Mouse (Mus musculus): ENCODE measurements at regions not wholly inside any gene's neighbourhood (a gene's known extent, or its start where the extent isn't known, plus 50 kb on each side); places are given as distances from the start of the nearest gene placed in this dataset.

DNA sequence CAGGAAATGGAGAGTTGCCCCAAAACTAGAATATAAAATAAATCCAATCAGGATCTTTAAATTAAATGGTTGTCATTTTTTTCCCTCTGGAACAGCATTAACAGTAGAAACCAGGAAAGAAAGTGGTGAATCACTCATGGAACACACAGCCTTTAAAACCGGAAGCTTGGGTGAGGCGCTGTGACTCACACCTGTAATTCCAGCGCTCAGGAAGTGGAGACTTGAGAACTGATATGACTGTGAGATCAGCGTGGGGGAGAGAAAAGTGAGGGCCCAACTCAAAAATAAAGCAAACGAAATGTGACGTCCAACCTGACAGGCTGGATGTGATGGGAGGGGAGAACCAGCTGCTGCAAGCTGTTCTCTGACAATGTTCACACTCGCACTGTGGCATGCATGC, 86.9 kb upstream of the Jarid2 start:
- Histone ChIP-seq H3K27ac (ENCODE audit: control insufficient read depth, insufficient read depth, low read depth, low read length, poor library complexity) (no peak overlapping the region), H3K4me3 (replicated peaks; ENCODE audit: control insufficient read depth, low read depth, low read length) (no peak overlapping the region), H3K4me1 (ENCODE audit: control insufficient read depth, insufficient read depth, low read length) (peaks cover 1% of the 10 kb centered on the region; the same call in 1 of the 2 replicates)
- WGBS, result 83% methylated on average over 7 of the region's 7 CpGs
- no peak for TF ChIP-seq CTCF (IDR thresholded peaks at IDR 0.05; ENCODE audit: control insufficient read depth, insufficient read depth, low read length)

DNA sequence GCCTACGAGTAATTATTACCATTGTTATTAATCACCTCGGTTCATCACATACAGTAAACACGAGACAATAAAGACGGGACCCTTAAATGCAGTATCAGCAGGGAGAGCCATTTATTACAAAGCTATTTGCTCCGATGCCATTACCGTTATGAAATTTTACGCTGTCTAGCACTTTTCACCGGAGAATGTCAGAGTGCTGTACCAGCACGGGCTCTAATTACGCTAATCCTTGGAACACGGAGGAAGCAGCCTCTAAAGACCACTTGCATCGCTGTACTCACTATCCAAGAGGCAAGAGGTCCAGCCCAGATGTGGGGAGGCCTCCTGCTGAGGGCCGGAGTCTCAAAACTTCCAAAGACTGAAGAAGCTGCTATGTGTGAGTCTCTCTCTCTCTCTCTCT, 79.2 kb upstream of the Jarid2 start:
- no peak overlapping the region for H3K4me3 ChIP-seq (replicated peaks; ENCODE audit: control insufficient read depth, low read depth, low read length)
- WGBS, result 81% methylated on average over 13 of the region's 13 CpGs
- TF ChIP-seq CTCF (IDR thresholded peaks at IDR 0.05; ENCODE audit: control insufficient read depth, insufficient read depth, low read length) (no peak), POLR2A (IDR thresholded peaks at IDR 0.05; ENCODE audit: borderline replicate concordance, control insufficient read depth, low read depth, low read length) (no peak)
- H3K27ac ChIP-seq (ENCODE audit: control insufficient read depth, insufficient read depth, low read depth, low read length, poor library complexity), result no peak overlapping the region
- no peaks in the 10 kb centered on the region; the same call in 1 of the 2 replicates for H3K4me1 ChIP-seq (ENCODE audit: control insufficient read depth, insufficient read depth, low read length)

DNA sequence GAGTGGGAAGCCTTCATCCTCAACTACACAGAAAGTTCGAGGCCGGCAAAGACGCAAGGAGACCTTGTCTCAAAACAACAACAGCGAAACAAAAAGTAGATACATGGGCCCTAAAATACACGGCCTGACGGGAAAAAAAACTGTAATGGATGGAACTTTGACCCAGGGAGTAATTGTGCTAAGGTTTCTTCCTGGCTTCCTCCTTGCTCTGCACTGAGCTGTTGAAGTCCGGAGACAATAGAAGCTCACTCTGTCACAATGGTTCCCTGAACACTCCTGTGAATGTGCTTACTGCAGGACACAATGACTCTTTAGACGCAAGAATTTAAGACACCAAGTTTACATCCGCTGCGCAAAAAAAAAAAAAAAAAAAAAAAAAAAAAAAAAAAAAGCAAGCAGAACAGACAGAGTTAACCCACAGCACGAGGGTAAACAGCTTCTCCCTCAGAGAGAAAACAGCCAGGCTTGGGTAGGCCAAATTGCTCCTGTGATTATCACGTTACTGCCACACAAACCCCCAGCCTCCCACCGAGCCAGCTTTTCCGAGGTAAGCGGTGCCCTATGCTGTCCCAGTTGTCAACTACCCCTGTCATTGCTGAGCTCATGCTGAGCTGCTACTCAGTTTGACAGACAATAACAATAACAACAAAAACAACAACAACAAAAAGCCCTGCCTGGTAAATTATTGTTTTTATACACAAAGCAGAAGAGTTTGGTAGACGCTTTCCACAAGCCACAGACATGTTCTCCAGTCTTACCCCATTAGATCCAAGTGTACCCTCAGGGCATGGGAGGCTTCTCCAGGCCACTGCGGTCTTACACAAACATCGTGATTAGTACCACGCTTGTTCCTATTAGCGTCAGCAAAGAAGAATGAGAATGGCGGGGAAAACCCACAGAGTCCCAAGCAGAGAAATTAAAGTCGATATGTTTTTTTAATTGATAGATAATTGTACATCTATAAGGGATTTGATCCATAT, 77.7 kb upstream of the Jarid2 start:
- no peaks in the 10 kb centered on the region for H3K4me1 ChIP-seq (ENCODE audit: control insufficient read depth, insufficient read depth, low read length)
- 88% methylated on average over 22 of the region's 22 CpGs for WGBS
- TF ChIP-seq POLR2A (IDR thresholded peaks at IDR 0.05; ENCODE audit: borderline replicate concordance, control insufficient read depth, low read depth, low read length), result no peak
- TF ChIP-seq CTCF (IDR thresholded peaks at IDR 0.05; ENCODE audit: control insufficient read depth, insufficient read depth, low read length), result no peak
- H3K27ac ChIP-seq (ENCODE audit: control insufficient read depth, insufficient read depth, low read depth, low read length, poor library complexity), result no peak overlapping the region
- H3K4me3 ChIP-seq (replicated peaks; ENCODE audit: control insufficient read depth, low read depth, low read length), result no peak overlapping the region

DNA sequence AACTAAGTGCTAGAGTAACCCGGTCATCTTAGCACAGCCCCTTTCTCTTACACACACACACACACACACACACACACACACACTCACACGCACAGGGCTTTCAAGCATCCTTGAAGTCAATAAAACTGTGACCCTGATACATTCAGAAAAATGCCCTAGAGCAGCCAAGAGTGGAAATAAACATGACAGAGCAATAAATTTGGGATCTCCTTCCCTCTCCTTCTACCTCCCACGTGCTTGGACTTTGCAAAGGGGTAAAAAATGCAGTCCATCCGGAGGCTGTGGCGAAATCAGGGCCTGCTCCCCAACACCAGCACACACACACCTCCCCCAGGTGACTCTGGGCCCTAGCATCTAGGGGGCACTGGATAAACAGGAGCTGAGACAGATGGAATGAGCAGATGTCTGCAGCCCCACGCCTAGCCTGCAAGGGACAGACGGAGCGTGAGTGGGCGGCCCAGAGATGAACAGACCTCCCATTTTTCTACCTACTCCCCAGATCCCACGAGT, 71.3 kb upstream of the Jarid2 start:
- H3K4me1 ChIP-seq (ENCODE audit: control insufficient read depth, insufficient read depth, low read length), result no peaks in the 10 kb centered on the region; the same call in 1 of the 2 replicates
- no peak overlapping the region for H3K4me3 ChIP-seq (replicated peaks; ENCODE audit: control insufficient read depth, low read depth, low read length)
- 69% methylated on average over 10 of the region's 10 CpGs for WGBS
- TF ChIP-seq POLR2A (IDR thresholded peaks at IDR 0.05; ENCODE audit: borderline replicate concordance, control insufficient read depth, low read depth, low read length) (no peak), CTCF (IDR thresholded peaks at IDR 0.05; ENCODE audit: control insufficient read depth, insufficient read depth, low read length) (no peak)
- H3K27ac ChIP-seq (ENCODE audit: control insufficient read depth, insufficient read depth, low read depth, low read length, poor library complexity), result no peak overlapping the region

DNA sequence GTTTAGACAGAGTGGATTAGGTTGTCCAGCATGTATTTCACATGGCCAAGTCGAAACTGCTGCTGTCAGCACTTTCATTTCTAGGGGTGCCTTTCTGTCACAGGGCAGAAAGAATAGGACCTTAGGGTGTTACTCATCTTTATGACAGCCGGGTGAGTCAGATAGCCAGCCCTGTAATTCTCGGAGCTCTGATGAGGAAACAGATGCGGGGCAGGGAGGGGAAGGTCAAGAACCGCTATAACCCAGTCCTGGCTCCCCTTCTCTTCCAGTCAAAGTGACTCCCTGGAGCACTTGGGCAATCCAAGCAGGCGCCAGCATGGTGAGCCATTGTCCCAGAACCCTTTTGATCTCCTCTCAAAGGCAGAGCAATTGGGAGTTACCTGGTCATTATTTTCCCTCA, 69.4 kb upstream of the Jarid2 start:
- H3K27ac ChIP-seq (ENCODE audit: control insufficient read depth, insufficient read depth, low read depth, low read length, poor library complexity), result no peak overlapping the region
- no peak for TF ChIP-seq CTCF (IDR thresholded peaks at IDR 0.05; ENCODE audit: control insufficient read depth, insufficient read depth, low read length)
- TF ChIP-seq POLR2A (IDR thresholded peaks at IDR 0.05; ENCODE audit: borderline replicate concordance, control insufficient read depth, low read depth, low read length), result no peak
- H3K4me3 ChIP-seq (replicated peaks; ENCODE audit: control insufficient read depth, low read depth, low read length), result no peak overlapping the region
- WGBS, result 31% methylated on average over 6 of the region's 6 CpGs
- H3K4me1 ChIP-seq (ENCODE audit: control insufficient read depth, insufficient read depth, low read length), result no peaks in the 10 kb centered on the region; the same call in 1 of the 2 replicates

DNA sequence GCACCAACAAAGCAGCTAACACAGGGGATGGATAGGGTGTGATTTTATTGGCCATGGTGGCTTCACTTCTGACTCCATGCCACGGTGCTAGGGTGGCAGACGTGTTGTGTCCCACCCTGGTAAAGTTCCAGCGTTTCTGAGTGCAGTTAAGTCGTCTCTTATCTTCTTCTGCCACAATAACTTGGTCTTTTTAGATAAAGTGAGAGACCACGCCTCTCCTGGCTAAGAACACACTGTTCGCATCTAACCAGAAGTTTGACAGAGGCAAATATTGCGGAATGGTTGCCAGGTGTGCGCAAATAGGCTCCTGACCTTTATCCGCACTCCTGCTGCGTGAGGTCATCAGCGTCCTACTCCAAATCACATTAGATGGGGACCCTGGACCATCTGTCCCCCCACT, 66.2 kb upstream of the Jarid2 start:
- Histone ChIP-seq H3K27ac (ENCODE audit: control insufficient read depth, insufficient read depth, low read depth, low read length, poor library complexity) (no peak overlapping the region), H3K4me3 (replicated peaks; ENCODE audit: control insufficient read depth, low read depth, low read length) (no peak overlapping the region), H3K4me1 (ENCODE audit: control insufficient read depth, insufficient read depth, low read length) (no peaks in the 10 kb centered on the region; the same call in 1 of the 2 replicates)
- 61% methylated on average over 11 of the region's 11 CpGs for WGBS
- TF ChIP-seq CTCF (IDR thresholded peaks at IDR 0.05; ENCODE audit: control insufficient read depth, insufficient read depth, low read length) (no peak), POLR2A (IDR thresholded peaks at IDR 0.05; ENCODE audit: borderline replicate concordance, control insufficient read depth, low read depth, low read length) (no peak)

DNA sequence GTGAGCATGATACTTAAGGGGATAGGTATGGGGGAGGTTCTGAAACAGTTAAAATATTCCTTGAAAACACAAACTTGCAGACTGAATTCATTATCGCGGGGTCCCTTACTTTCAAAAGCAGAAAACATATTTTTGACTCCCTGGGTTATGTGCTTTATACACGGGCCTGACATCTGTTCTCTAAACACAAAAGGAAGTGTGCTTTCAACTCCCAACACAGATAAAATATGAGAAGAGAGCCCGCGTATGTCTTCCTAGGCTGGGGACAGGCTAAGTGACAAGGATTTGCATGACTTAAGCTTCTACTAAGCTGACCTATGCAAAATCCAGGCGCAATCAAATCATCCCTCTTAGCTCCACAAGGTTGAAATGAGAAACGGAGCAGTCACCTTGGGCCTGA, 65.5 kb upstream of the Jarid2 start:
- no peak overlapping the region for H3K27ac ChIP-seq (ENCODE audit: control insufficient read depth, insufficient read depth, low read depth, low read length, poor library complexity)
- H3K4me1 ChIP-seq (ENCODE audit: control insufficient read depth, insufficient read depth, low read length), result no peaks in the 10 kb centered on the region; the same call in 1 of the 2 replicates
- 52% methylated on average over 7 of the region's 7 CpGs for WGBS
- H3K4me3 ChIP-seq (replicated peaks; ENCODE audit: control insufficient read depth, low read depth, low read length), result no peak overlapping the region
- TF ChIP-seq POLR2A (IDR thresholded peaks at IDR 0.05; ENCODE audit: borderline replicate concordance, control insufficient read depth, low read depth, low read length) (no peak), CTCF (IDR thresholded peaks at IDR 0.05; ENCODE audit: control insufficient read depth, insufficient read depth, low read length) (no peak)

DNA sequence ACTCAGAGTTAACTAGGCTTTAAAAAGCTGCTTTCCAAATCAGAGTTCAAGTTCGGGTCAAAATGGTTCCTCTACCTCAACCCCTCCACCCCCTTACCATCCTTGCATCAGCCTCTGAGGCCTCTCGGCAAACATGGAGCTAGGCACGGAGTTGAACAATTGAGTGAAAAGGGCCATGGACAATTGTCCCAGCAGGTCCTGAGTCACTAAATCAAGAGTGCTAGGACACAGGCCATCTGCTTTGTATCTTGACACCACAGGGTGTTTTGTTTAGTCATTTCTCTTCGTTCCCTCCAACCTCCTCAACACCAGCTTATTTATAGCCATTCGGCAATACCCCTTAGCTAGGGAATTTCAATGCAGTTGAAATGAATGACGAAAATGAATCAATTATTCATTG, 59.5 kb upstream of the Jarid2 start:
- WGBS, result 88% methylated on average over 6 of the region's 6 CpGs
- TF ChIP-seq POLR2A (IDR thresholded peaks at IDR 0.05; ENCODE audit: borderline replicate concordance, control insufficient read depth, low read depth, low read length), result no peak
- no peak for TF ChIP-seq CTCF (IDR thresholded peaks at IDR 0.05; ENCODE audit: control insufficient read depth, insufficient read depth, low read length)

More for the DNA sequence above, 59.5 kb upstream of the Jarid2 start:
- Histone ChIP-seq H3K4me3 (replicated peaks; ENCODE audit: control insufficient read depth, low read depth, low read length) (no peak overlapping the region), H3K4me1 (ENCODE audit: control insufficient read depth, insufficient read depth, low read length) (no peaks in the 10 kb centered on the region; the same call in 1 of the 2 replicates), H3K27ac (ENCODE audit: control insufficient read depth, insufficient read depth, low read depth, low read length, poor library complexity) (no peak overlapping the region)

All from bone marrow, adult 2 months (tissue).